Mouse (Mus musculus) erythroblast, embryonic 14.5 days (primary cell): ENCODE data around the gene Sumo2. TPM values are rescaled to one million over a fixed set of nuclear protein-coding genes. Genes with fewer than 3 reads are reported as not detected.
"Not testable (repeated sequence)": the region's sequence is repeated elsewhere in the genome, so short reads cannot be mapped to it uniquely, and the experiment has no call there.

Experiments
- H3K27me3 ChIP-seq: 2 replicates; pipeline ENCODE4 v1.6.1; 2012; ENCODE audit warnings: inconsistent platforms; ENCODE audit not compliant: control insufficient read depth
- H3K36me3 ChIP-seq: 2 replicates; pipeline ENCODE4 v1.6.1; 2012; ENCODE audit warnings: mild to moderate bottlenecking, inconsistent platforms; ENCODE audit not compliant: control insufficient read depth
- H3K4me1 ChIP-seq: 2 replicates; pipeline ENCODE4 v1.6.1; 2012; ENCODE audit warnings: inconsistent platforms; ENCODE audit not compliant: control insufficient read depth
- H3K4me3 ChIP-seq: replicated peaks from 2 replicates; pipeline ENCODE3; 2012; ENCODE audit warnings: moderate library complexity, mild to moderate bottlenecking, inconsistent platforms
- H3K9me3 ChIP-seq: 2 replicates; pipeline ENCODE4 v1.6.1; 2012; ENCODE audit warnings: low read length, inconsistent platforms, mixed read lengths; ENCODE audit not compliant: control insufficient read depth
- GATA1 ChIP-seq: IDR thresholded peaks from 2 replicates; pipeline ENCODE4 v1.6.1; 2012; ENCODE audit warnings: low read length, inconsistent platforms, mixed read lengths
- TAL1 ChIP-seq: IDR thresholded peaks from 3 replicates; pipeline ENCODE4 v1.6.1; 2012; ENCODE audit warnings: low read length, inconsistent platforms, mixed read lengths
- polyA plus RNA-seq: library from polyadenylated mRNA; stranded (reverse); fragments of >175 nt; gene quantifications from 2 replicates; pipeline ENCODE4 v1.2.3, GENCODE M21; 2012

The Sumo2 gene
- polyA plus RNA-seq, 1 experiment = 31.3 TPM

GRCm38 (mm10) chr11:115512407-115513183 lies 23.5 kb downstream of the Sumo2 start:
- Histone ChIP-seq H3K36me3 (peaks cover 24% of the 10 kb centered on the region), H3K9me3 (no peaks in the 10 kb centered on the region), H3K4me3 (peak overlapping the region; percentile 85), H3K27me3 (no peaks in the 10 kb centered on the region), H3K4me1 (peaks cover 72% of the 10 kb centered on the region)
- TF ChIP-seq GATA1 (no peak), TAL1 (no peak)

GRCm38 (mm10) chr11:115512004-115512403 lies 24.1 kb downstream of the Sumo2 start:
- Histone ChIP-seq H3K9me3 (no peaks in the 10 kb centered on the region), H3K4me1 (peaks cover 78% of the 10 kb centered on the region), H3K4me3 (peak overlapping the region; percentile 85), H3K36me3 (peaks cover 27% of the 10 kb centered on the region), H3K27me3 (no peaks in the 10 kb centered on the region)
- TF ChIP-seq GATA1 (no peak), TAL1 (no peak)

GRCm38 (mm10) chr11:115511121-115511520 lies 25.0 kb downstream of the Sumo2 start:
- Histone ChIP-seq H3K4me1 (peaks cover 86% of the 10 kb centered on the region), H3K9me3 (no peaks in the 10 kb centered on the region)
- peak; percentile 73 for TF ChIP-seq GATA1
- peak; percentile 78 for TF ChIP-seq TAL1

GRCm38 (mm10) chr11:115510507-115510888 lies 25.6 kb downstream of the Sumo2 start:
- Histone ChIP-seq H3K4me1 (peaks cover 93% of the 10 kb centered on the region), H3K36me3 (peaks cover 32% of the 10 kb centered on the region), H3K4me3 (peak overlapping the region; percentile 85), H3K27me3 (no peaks in the 10 kb centered on the region), H3K9me3 (no peaks in the 10 kb centered on the region)
- no peak for TF ChIP-seq TAL1
- TF ChIP-seq GATA1 = no peak

More at GRCm38 (mm10) chr11:115511121-115511520, 25.0 kb downstream of the Sumo2 start:
- Histone ChIP-seq H3K36me3 (peaks cover 28% of the 10 kb centered on the region), H3K27me3 (no peaks in the 10 kb centered on the region), H3K4me3 (peak overlapping the region; percentile 85)

- Histone ChIP-seq H3K36me3 (peaks cover 38% of the 10 kb centered on the region), H3K9me3 (no peaks in the 10 kb centered on the region), H3K4me3 (peak overlapping the region; percentile 85), H3K27me3 (no peaks in the 10 kb centered on the region), H3K4me1 (peaks cover 94% of the 10 kb centered on the region)
- TF ChIP-seq GATA1 (no peak), TAL1 (no peak)
These were observed 26.1 kb downstream of the Sumo2 start for GRCm38 (mm10) chr11:115509773-115510506.

- H3K36me3 ChIP-seq = peaks cover 54% of the 10 kb centered on the region
- H3K9me3 ChIP-seq = no peaks in the 10 kb centered on the region
- H3K4me3 ChIP-seq = no peak overlapping the region
- H3K27me3 ChIP-seq = no peaks in the 10 kb centered on the region
- TF ChIP-seq TAL1 (no peak), GATA1 (no peak)
- peaks cover 90% of the 10 kb centered on the region for H3K4me1 ChIP-seq
These were observed 28.0 kb downstream of the Sumo2 start for GRCm38 (mm10) chr11:115508061-115508460.

GRCm38 (mm10) chr11:115506586-115506985 lies 29.5 kb downstream of the Sumo2 start:
- no peaks in the 10 kb centered on the region for H3K9me3 ChIP-seq
- peaks cover 78% of the 10 kb centered on the region for H3K4me1 ChIP-seq
- peak; percentile 74 for TF ChIP-seq GATA1
- no peak for TF ChIP-seq TAL1
- H3K36me3 ChIP-seq = peaks cover 65% of the 10 kb centered on the region
- H3K4me3 ChIP-seq = peak overlapping the region; percentile 32
- no peaks in the 10 kb centered on the region for H3K27me3 ChIP-seq

- peaks cover 83% of the 10 kb centered on the region for H3K36me3 ChIP-seq
- H3K9me3 ChIP-seq = no peaks in the 10 kb centered on the region
- H3K4me3 ChIP-seq = no peak overlapping the region
- TF ChIP-seq GATA1 (no peak), TAL1 (no peak)
- H3K27me3 ChIP-seq = no peaks in the 10 kb centered on the region
- H3K4me1 ChIP-seq = peaks cover 41% of the 10 kb centered on the region
These were observed 33.4 kb downstream of the Sumo2 start for GRCm38 (mm10) chr11:115502636-115503035.

GRCm38 (mm10) chr11:115496559-115496958 lies 39.5 kb downstream of the Sumo2 start:
- H3K4me1 ChIP-seq = peaks cover 19% of the 10 kb centered on the region
- H3K36me3 ChIP-seq = peaks cover 51% of the 10 kb centered on the region
- H3K9me3 ChIP-seq, H3K27me3 ChIP-seq, H3K4me3 ChIP-seq: not testable (repeated sequence)
